Mouse (Mus musculus) forebrain, embryonic 15.5 days (tissue): ENCODE data around the gene Scube3. TPM values are rescaled to one million over a fixed set of nuclear protein-coding genes. Genes with fewer than 3 reads are reported as not detected.
A peak's percentile ranks its signal among the peaks of the same experiment; 100 is the strongest.

ENCODE experiments used
- ATAC-seq: fragments of 200-750 bp; cut with Nextera tagmentation; replicated peaks from 2 replicates; pipeline ENCODE4 v1.8.0; 2017; ENCODE audit warnings: mild to moderate bottlenecking, moderate TSS enrichment, moderate library complexity
- H3K27ac ChIP-seq: fragments of 300-500 bp; sonication (generic); replicated peaks from 2 replicates; pipeline ENCODE4 v1.5.1; 2015; ENCODE audit warnings: mild to moderate bottlenecking, inconsistent platforms
- H3K27me3 ChIP-seq: fragments of 300-500 bp; sonication (generic); 2 replicates; pipeline ENCODE4 v1.6.1; 2015; ENCODE audit warnings: inconsistent platforms
- H3K36me3 ChIP-seq: fragments of 300-500 bp; sonication (generic); 2 replicates; pipeline ENCODE4 v1.6.1; 2015; ENCODE audit warnings: mild to moderate bottlenecking, inconsistent platforms
- H3K4me1 ChIP-seq: fragments of 300-500 bp; sonication (generic); 2 replicates; pipeline ENCODE4 v1.6.1; 2015; ENCODE audit warnings: inconsistent platforms
- H3K4me2 ChIP-seq: fragments of 300-500 bp; sonication (generic); replicated peaks from 2 replicates; pipeline ENCODE4 v1.6.1; 2015; ENCODE audit warnings: mild to moderate bottlenecking, inconsistent platforms
- H3K4me3 ChIP-seq: fragments of 300-500 bp; sonication (generic); 2 replicates; pipeline ENCODE4 v1.5.1; 2015; ENCODE audit warnings: mild to moderate bottlenecking, inconsistent platforms
- H3K9ac ChIP-seq: fragments of 300-500 bp; sonication (generic); replicated peaks from 2 replicates; pipeline ENCODE4 v1.6.1; 2015; ENCODE audit warnings: mild to moderate bottlenecking, inconsistent platforms
- H3K9me3 ChIP-seq: fragments of 300-500 bp; sonication (generic); 2 replicates; pipeline ENCODE4 v1.6.1; 2016; ENCODE audit warnings: inconsistent platforms
- WGBS: fragments of 180-500 bp; shearing (Covaris S2); methylation state at CpG from one replicate; pipeline ENCODE4 v1.1.7; 2015; ENCODE audit warnings: mixed read lengths; 5-methylcytosine and 5-hydroxymethylcytosine counted together
- polyA plus RNA-seq: library from polyadenylated mRNA; unstranded; fragments of >200 nt; fragmentation: Nextera tagmentation; extraction: Ambion mirVana; gene quantifications from 2 replicates; pipeline ENCODE4 v1.2.1, GENCODE M21; 2015

Gene Scube3
- polyA plus RNA-seq, 1 experiment from 2014 or later, result 4.2 TPM

- Histone ChIP-seq H3K9me3 (no peaks in the 10 kb centered on the region), H3K27me3 (no peaks in the 10 kb centered on the region), H3K27ac (no peak overlapping the region), H3K4me2 (no peak overlapping the region), H3K4me1 (no peaks in the 10 kb centered on the region), H3K36me3 (peaks cover 30% of the 10 kb centered on the region), H3K4me3 (no peak overlapping the region), H3K9ac (no peak overlapping the region)
- 91% methylated on average over 5 of the region's 5 CpGs for WGBS
- ATAC-seq, result no peak
Observed at GRCm38 (mm10) chr17:28188313-28188712, 46.4 kb downstream of the Scube3 start.

- Histone ChIP-seq H3K9me3 (no peaks in the 10 kb centered on the region), H3K4me3 (no peak overlapping the region), H3K36me3 (peaks cover 46% of the 10 kb centered on the region), H3K4me2 (no peak overlapping the region), H3K9ac (no peak overlapping the region), H3K27me3 (no peaks in the 10 kb centered on the region), H3K4me1 (no peaks in the 10 kb centered on the region), H3K27ac (no peak overlapping the region)
- WGBS, result 82% methylated on average over 1 of the region's 1 CpGs
- ATAC-seq, result no peak
Observed at GRCm38 (mm10) chr17:28192754-28193153, 50.8 kb downstream of the Scube3 start.

- peaks cover 54% of the 10 kb centered on the region for H3K36me3 ChIP-seq
- H3K4me1 ChIP-seq, result no peaks in the 10 kb centered on the region
- WGBS, result 82% methylated on average over 3 of the region's 3 CpGs
- H3K9ac ChIP-seq, result no peak overlapping the region
- H3K27me3 ChIP-seq, result no peaks in the 10 kb centered on the region
- no peaks in the 10 kb centered on the region for H3K9me3 ChIP-seq
- ATAC-seq, result no peak
- no peak overlapping the region for H3K27ac ChIP-seq
- H3K4me3 ChIP-seq, result no peak overlapping the region
- no peak overlapping the region for H3K4me2 ChIP-seq
Observed at GRCm38 (mm10) chr17:28193559-28193958, 51.6 kb downstream of the Scube3 start.

- Histone ChIP-seq H3K9ac (no peak overlapping the region), H3K4me2 (no peak overlapping the region), H3K27ac (no peak overlapping the region), H3K4me1 (no peaks in the 10 kb centered on the region), H3K9me3 (no peaks in the 10 kb centered on the region), H3K36me3 (peaks cover 58% of the 10 kb centered on the region), H3K27me3 (no peaks in the 10 kb centered on the region), H3K4me3 (no peak overlapping the region)
- ATAC-seq, result no peak
- 96% methylated on average over 10 of the region's 10 CpGs for WGBS
Observed at GRCm38 (mm10) chr17:28195033-28195432, 53.1 kb downstream of the Scube3 start.

- H3K27me3 ChIP-seq, result no peaks in the 10 kb centered on the region
- WGBS, result 76% methylated on average over 18 of the region's 18 CpGs
- H3K4me1 ChIP-seq, result no peaks in the 10 kb centered on the region
- no peak for ATAC-seq
- no peak overlapping the region for H3K4me2 ChIP-seq
- no peak overlapping the region for H3K4me3 ChIP-seq
- no peaks in the 10 kb centered on the region for H3K9me3 ChIP-seq
- no peak overlapping the region for H3K27ac ChIP-seq
- H3K36me3 ChIP-seq, result peaks cover 46% of the 10 kb centered on the region
- no peak overlapping the region for H3K9ac ChIP-seq
Observed at GRCm38 (mm10) chr17:28197646-28198045, 55.7 kb downstream of the Scube3 start.

GRCm38 (mm10) chr17:28201982-28202381 lies 60.0 kb downstream of the Scube3 start:
- 89% methylated on average over 14 of the region's 14 CpGs for WGBS

GRCm38 (mm10) chr17:28204052-28204720 lies 62.2 kb downstream of the Scube3 start:
- Histone ChIP-seq H3K9ac (no peak overlapping the region), H3K4me3 (no peak overlapping the region), H3K27ac (no peak overlapping the region), H3K4me2 (no peak overlapping the region), H3K36me3 (peaks cover 29% of the 10 kb centered on the region), H3K27me3 (no peaks in the 10 kb centered on the region), H3K9me3 (no peaks in the 10 kb centered on the region), H3K4me1 (no peaks in the 10 kb centered on the region)
- WGBS, result 39% methylated on average over 14 of the region's 14 CpGs
- ATAC-seq, result 0 out of 2 replicates have a peak, but pooled peaks have one; percentile 12

More at GRCm38 (mm10) chr17:28201982-28202381, 60.0 kb downstream of the Scube3 start:
- H3K9me3 ChIP-seq, result no peaks in the 10 kb centered on the region
- ATAC-seq, result no peak
- H3K4me2 ChIP-seq, result no peak overlapping the region
- H3K9ac ChIP-seq, result no peak overlapping the region
- no peaks in the 10 kb centered on the region for H3K27me3 ChIP-seq
- H3K4me1 ChIP-seq, result no peaks in the 10 kb centered on the region
- no peak overlapping the region for H3K27ac ChIP-seq
- peaks cover 41% of the 10 kb centered on the region for H3K36me3 ChIP-seq
- H3K4me3 ChIP-seq, result no peak overlapping the region

GRCm38 (mm10) chr17:28205443-28205842 lies 63.5 kb downstream of the Scube3 start:
- Histone ChIP-seq H3K4me3 (no peak overlapping the region), H3K9me3 (no peaks in the 10 kb centered on the region), H3K4me1 (no peaks in the 10 kb centered on the region), H3K9ac (no peak overlapping the region), H3K27ac (no peak overlapping the region), H3K27me3 (no peaks in the 10 kb centered on the region), H3K4me2 (no peak overlapping the region), H3K36me3 (peaks cover 20% of the 10 kb centered on the region)
- 94% methylated on average over 8 of the region's 8 CpGs for WGBS
- no peak for ATAC-seq

- no peak for ATAC-seq
- H3K4me3 ChIP-seq, result no peak overlapping the region
- 76% methylated on average over 8 of the region's 8 CpGs for WGBS
- H3K36me3 ChIP-seq, result peaks cover 15% of the 10 kb centered on the region; the same call in 1 of the 2 replicates
- H3K9ac ChIP-seq, result no peak overlapping the region
- no peak overlapping the region for H3K4me2 ChIP-seq
- H3K27ac ChIP-seq, result no peak overlapping the region
- H3K27me3 ChIP-seq, result no peaks in the 10 kb centered on the region
- no peaks in the 10 kb centered on the region for H3K4me1 ChIP-seq
- no peaks in the 10 kb centered on the region for H3K9me3 ChIP-seq
Observed at GRCm38 (mm10) chr17:28207092-28207491, 65.2 kb downstream of the Scube3 start.

GRCm38 (mm10) chr17:28207591-28208313 lies 65.8 kb downstream of the Scube3 start, which contains the start of gene Def6:
Gene Def6, plus strand, starts transcription at chr17:28207778.
- H3K9me3 ChIP-seq, result no peaks in the 10 kb centered on the region
- no peak within 1 kb of the TSS for H3K27ac ChIP-seq
- no peak within 1 kb of the TSS for H3K4me3 ChIP-seq
- no peak within 1 kb of the TSS; the same call in 1 of the 2 replicates for H3K4me2 ChIP-seq
- H3K36me3 ChIP-seq, result peaks cover 11% of the 10 kb centered on the region; the same call in 1 of the 2 replicates
- no peaks in the 10 kb centered on the region for H3K4me1 ChIP-seq
- WGBS, result 26% methylated on average over 26 of the region's 26 CpGs
- H3K9ac ChIP-seq, result no peak within 1 kb of the TSS
- no peaks in the 10 kb centered on the region for H3K27me3 ChIP-seq
- peak; percentile 18; the same call in 1 of the 2 replicates for ATAC-seq

GRCm38 (mm10) chr17:28208314-28208612 lies 66.3 kb downstream of the Scube3 start:
- no peak for ATAC-seq
- no peak overlapping the region for H3K4me2 ChIP-seq
- H3K27ac ChIP-seq, result no peak overlapping the region
- no peak overlapping the region for H3K4me3 ChIP-seq
- WGBS, result 90% methylated on average over 8 of the region's 8 CpGs
- no peaks in the 10 kb centered on the region for H3K9me3 ChIP-seq
- peaks cover 6% of the 10 kb centered on the region; the same call in 1 of the 2 replicates for H3K36me3 ChIP-seq
- H3K27me3 ChIP-seq, result no peaks in the 10 kb centered on the region
- H3K4me1 ChIP-seq, result no peaks in the 10 kb centered on the region
- H3K9ac ChIP-seq, result no peak overlapping the region

GRCm38 (mm10) chr17:28209457-28210110 lies 67.6 kb downstream of the Scube3 start:
- Histone ChIP-seq H3K4me2 (no peak overlapping the region), H3K27me3 (no peaks in the 10 kb centered on the region), H3K27ac (no peak overlapping the region), H3K9ac (no peak overlapping the region), H3K36me3 (0 out of 2 replicates have a peak, but pooled peaks cover 3% of the 10 kb centered on the region), H3K4me3 (no peak overlapping the region), H3K9me3 (no peaks in the 10 kb centered on the region), H3K4me1 (no peaks in the 10 kb centered on the region)
- WGBS, result 76% methylated on average over 4 of the region's 4 CpGs
- ATAC-seq, result no peak
